Mouse (Mus musculus) forebrain, postnatal 0 days (tissue): ENCODE results near the gene Olfr1232. TPM values are rescaled to one million over a fixed set of nuclear protein-coding genes. Genes with fewer than 3 reads are reported as not detected.

Experiments
- ATAC-seq: fragments of 200-750 bp; cut with Nextera tagmentation; 2 replicates; pipeline ENCODE4 v1.8.0; 2017; ENCODE audit warnings: mild to moderate bottlenecking, moderate library complexity
- DNase-seq: peaks from one replicate; pipeline ENCODE4 v3.0.0-alpha.2; 2015
- H3K27ac ChIP-seq: fragments of 300-500 bp; sonication (generic); 2 replicates; pipeline ENCODE4 v1.5.1; 2014; ENCODE audit warnings: low read depth, mild to moderate bottlenecking, antibody characterized with exemption, low read length, moderate library complexity, mixed read lengths
- H3K27me3 ChIP-seq: fragments of 300-500 bp; sonication (generic); 2 replicates; pipeline ENCODE4 v1.6.1; 2014; ENCODE audit warnings: mild to moderate bottlenecking, low read length, mixed read lengths; ENCODE audit not compliant: insufficient read depth
- H3K36me3 ChIP-seq: fragments of 300-500 bp; sonication (generic); 2 replicates; pipeline ENCODE4 v1.6.1; 2014; ENCODE audit warnings: mild to moderate bottlenecking, moderate library complexity; ENCODE audit not compliant: insufficient read depth
- H3K4me1 ChIP-seq: fragments of 300-500 bp; sonication (generic); 2 replicates; pipeline ENCODE4 v1.6.1; 2014; ENCODE audit warnings: antibody characterized with exemption; ENCODE audit not compliant: insufficient read depth
- H3K4me2 ChIP-seq: fragments of 300-500 bp; sonication (generic); 2 replicates; pipeline ENCODE4 v1.6.1; 2014; ENCODE audit warnings: low read depth, mild to moderate bottlenecking, moderate library complexity
- H3K4me3 ChIP-seq: fragments of 300-500 bp; sonication (generic); 2 replicates; pipeline ENCODE4 v1.5.1; 2014; ENCODE audit warnings: low read depth, low read length, mixed read lengths
- H3K9ac ChIP-seq: fragments of 300-500 bp; sonication (generic); 2 replicates; pipeline ENCODE4 v1.6.1; 2014; ENCODE audit warnings: mild to moderate bottlenecking
- H3K9me3 ChIP-seq: fragments of 300-500 bp; sonication (generic); 2 replicates; pipeline ENCODE4 v1.6.1; 2016; ENCODE audit warnings: low read length
- CTCF ChIP-seq: sonication (generic); IDR thresholded peaks from 2 replicates; pipeline ENCODE4 v1.5.1; 2016; ENCODE audit warnings: antibody characterized with exemption, control low read depth, low read depth
- WGBS: fragments of 180-500 bp; shearing (Covaris S2); extraction: QIAGEN DNeasy Blood & Tissue Kit; methylation state at CpG from one replicate; pipeline ENCODE4 v1.1.7; 2014; 5-methylcytosine and 5-hydroxymethylcytosine counted together
- polyA plus RNA-seq: library from polyadenylated mRNA; unstranded; fragments of >200 nt; fragmentation: Nextera tagmentation; extraction: Ambion mirVana; gene quantifications from 2 replicates; pipeline ENCODE4 v1.2.1, GENCODE M21; 2015
- total RNA-seq: library from RNA; depleted of rRNA; stranded (reverse); fragments of >200 nt; gene quantifications from 2 replicates; pipeline ENCODE4 v1.2.3, GENCODE M21; 2014; rRNA removed

Olfr1232 gene
- total RNA-seq (not detected in 2 replicates), polyA plus RNA-seq (not detected in 2 replicates)

GRCm38 (mm10) chr2:89329575-89329974 is at the start of gene Olfr1232:
Olfr1232 (minus strand) TSS chr2:89329675.
- DNase-seq (no peak), ATAC-seq (no peak)
- H3K4me1 ChIP-seq: no peaks in the 10 kb centered on the region
- no peaks in the 10 kb centered on the region for H3K36me3 ChIP-seq
- no peak within 1 kb of the TSS for H3K4me2 ChIP-seq
- H3K4me3 ChIP-seq: no peak within 1 kb of the TSS
- H3K9me3 ChIP-seq: no peaks in the 10 kb centered on the region
- TF ChIP-seq CTCF: no peak
- no peak within 1 kb of the TSS for H3K9ac ChIP-seq
- H3K27ac ChIP-seq: no peak within 1 kb of the TSS
- H3K27me3 ChIP-seq: no peaks in the 10 kb centered on the region

- no peak within 1 kb of the TSS for H3K4me3 ChIP-seq
- no peaks in the 10 kb centered on the region for H3K4me1 ChIP-seq
- no peak within 1 kb of the TSS for H3K9ac ChIP-seq
- ATAC-seq (no peak), DNase-seq (no peak)
- no peak for TF ChIP-seq CTCF
- H3K27me3 ChIP-seq: no peaks in the 10 kb centered on the region
- H3K4me2 ChIP-seq: no peak within 1 kb of the TSS
- H3K9me3 ChIP-seq: no peaks in the 10 kb centered on the region
- 88% methylated on average over 4 of the region's 4 CpGs for WGBS
- no peaks in the 10 kb centered on the region for H3K36me3 ChIP-seq
- H3K27ac ChIP-seq: no peak within 1 kb of the TSS
Observed at GRCm38 (mm10) chr2:89364765-89365164, 35.3 kb upstream of the Olfr1232 start, which contains the start of gene Olfr1234. Olfr1234 (minus strand) TSS chr2:89364865.

GRCm38 (mm10) chr2:89342298-89342697 is 12.8 kb upstream of the Olfr1232 start, which contains the start of gene Olfr1233:
Olfr1233 (minus strand) TSS chr2:89342398.
- Histone ChIP-seq H3K4me2 (no peak within 1 kb of the TSS), H3K4me1 (no peaks in the 10 kb centered on the region), H3K27me3 (no peaks in the 10 kb centered on the region), H3K9ac (no peak within 1 kb of the TSS), H3K36me3 (no peaks in the 10 kb centered on the region), H3K4me3 (no peak within 1 kb of the TSS), H3K9me3 (no peaks in the 10 kb centered on the region), H3K27ac (no peak within 1 kb of the TSS)
- DNase-seq (no peak), ATAC-seq (no peak)
- no peak for TF ChIP-seq CTCF

GRCm38 (mm10) chr2:89306974-89307373 is 22.5 kb downstream of the Olfr1232 start, which contains the start of gene Olfr1231:
Olfr1231 (minus strand) TSS chr2:89307074.
- TF ChIP-seq CTCF: no peak
- Histone ChIP-seq H3K27ac (no peak within 1 kb of the TSS), H3K9ac (no peak within 1 kb of the TSS), H3K27me3 (no peaks in the 10 kb centered on the region), H3K9me3 (no peaks in the 10 kb centered on the region), H3K36me3 (no peaks in the 10 kb centered on the region), H3K4me2 (no peak within 1 kb of the TSS), H3K4me3 (no peak within 1 kb of the TSS), H3K4me1 (no peaks in the 10 kb centered on the region)
- 52% methylated on average over 2 of the region's 2 CpGs for WGBS
- ATAC-seq (no peak), DNase-seq (no peak)

GRCm38 (mm10) chr2:89297168-89297567 is 32.3 kb downstream of the Olfr1232 start, which contains the start of gene Olfr1230:
Olfr1230 (minus strand) TSS chr2:89297268.
- Histone ChIP-seq H3K4me3 (no peak within 1 kb of the TSS), H3K4me2 (no peak within 1 kb of the TSS), H3K36me3 (no peaks in the 10 kb centered on the region), H3K27ac (no peak within 1 kb of the TSS), H3K27me3 (no peaks in the 10 kb centered on the region), H3K4me1 (no peaks in the 10 kb centered on the region), H3K9ac (no peak within 1 kb of the TSS), H3K9me3 (no peaks in the 10 kb centered on the region)
- WGBS: 87% methylated on average over 1 of the region's 1 CpGs
- ATAC-seq: no peak
- no peak for TF ChIP-seq CTCF
- DNase-seq: no peak

- Histone ChIP-seq H3K4me3 (no peak within 1 kb of the TSS), H3K36me3 (no peaks in the 10 kb centered on the region), H3K27me3 (no peaks in the 10 kb centered on the region), H3K9me3 (no peaks in the 10 kb centered on the region), H3K9ac (no peak within 1 kb of the TSS), H3K27ac (no peak within 1 kb of the TSS), H3K4me1 (no peaks in the 10 kb centered on the region), H3K4me2 (no peak within 1 kb of the TSS)
- no peak for TF ChIP-seq CTCF
- DNase-seq (no peak), ATAC-seq (no peak)
- WGBS: 75% methylated on average over 2 of the region's 2 CpGs
Observed at GRCm38 (mm10) chr2:89287914-89288313, 41.6 kb downstream of the Olfr1232 start, which contains the start of gene Olfr1229. Olfr1229 (minus strand) TSS chr2:89288014.

Other genes starting within 250 kb of the Olfr1232 start
- gene Olfr1219, start 246.2 kb downstream of the Olfr1232 start, total RNA-seq: not detected in 2 replicates
- gene Olfr1219, start 246.2 kb downstream of the Olfr1232 start, polyA plus RNA-seq: not detected in 2 replicates
- not detected in 2 replicates for gene Olfr1220, start 222.8 kb downstream of the Olfr1232 start, total RNA-seq
- gene Olfr1220, start 222.8 kb downstream of the Olfr1232 start, polyA plus RNA-seq: not detected in 2 replicates
- gene Olfr1221, start 212.4 kb downstream of the Olfr1232 start, total RNA-seq: not detected in 2 replicates
- gene Olfr1221, start 212.4 kb downstream of the Olfr1232 start, polyA plus RNA-seq: not detected in 2 replicates
- gene Olfr1222, start 196.6 kb downstream of the Olfr1232 start, total RNA-seq: not detected in 2 replicates
- gene Olfr1222, start 196.6 kb downstream of the Olfr1232 start, polyA plus RNA-seq: not detected in 2 replicates
- not detected in 2 replicates for gene Olfr1223, start 178.1 kb downstream of the Olfr1232 start, total RNA-seq
- not detected in 2 replicates for gene Olfr1223, start 178.1 kb downstream of the Olfr1232 start, polyA plus RNA-seq
- gene Olfr1224-ps1, start 165.6 kb downstream of the Olfr1232 start, total RNA-seq: not detected in 2 replicates
- gene Olfr1224-ps1, start 165.6 kb downstream of the Olfr1232 start, polyA plus RNA-seq: not detected in 2 replicates
- gene Olfr1225, start 155.0 kb downstream of the Olfr1232 start, total RNA-seq: not detected in 2 replicates
- gene Olfr1225, start 155.0 kb downstream of the Olfr1232 start, polyA plus RNA-seq: not detected in 2 replicates
- gene Olfr1226, start 129.6 kb downstream of the Olfr1232 start, total RNA-seq: not detected in 2 replicates
- gene Olfr1226, start 129.6 kb downstream of the Olfr1232 start, polyA plus RNA-seq: not detected in 2 replicates
- not detected in 2 replicates for gene Olfr1228, start 75.6 kb downstream of the Olfr1232 start, total RNA-seq
- not detected in 2 replicates for gene Olfr1228, start 75.6 kb downstream of the Olfr1232 start, polyA plus RNA-seq
- gene Olfr1229, start 41.7 kb downstream of the Olfr1232 start, total RNA-seq: not detected in 2 replicates
- not detected in 2 replicates for gene Olfr1229, start 41.7 kb downstream of the Olfr1232 start, polyA plus RNA-seq
- not detected in 2 replicates for gene Olfr1230, start 32.4 kb downstream of the Olfr1232 start, total RNA-seq
- not detected in 2 replicates for gene Olfr1230, start 32.4 kb downstream of the Olfr1232 start, polyA plus RNA-seq
- gene Olfr1231, start 22.6 kb downstream of the Olfr1232 start, total RNA-seq: not detected in 2 replicates
- gene Olfr1231, start 22.6 kb downstream of the Olfr1232 start, polyA plus RNA-seq: not detected in 2 replicates
- not detected in 2 replicates for gene Olfr1233, start 12.7 kb upstream of the Olfr1232 start, total RNA-seq
- gene Olfr1233, start 12.7 kb upstream of the Olfr1232 start, polyA plus RNA-seq: not detected in 2 replicates
- not detected in 2 replicates for gene Olfr1234, start 35.2 kb upstream of the Olfr1232 start, total RNA-seq
- gene Olfr1234, start 35.2 kb upstream of the Olfr1232 start, polyA plus RNA-seq: not detected in 2 replicates
- gene Olfr1238, start 80.0 kb upstream of the Olfr1232 start, total RNA-seq: not detected in 2 replicates
- gene Olfr1238, start 80.0 kb upstream of the Olfr1232 start, polyA plus RNA-seq: not detected in 2 replicates
- not detected in 2 replicates for gene Olfr1239, start 90.7 kb upstream of the Olfr1232 start, total RNA-seq
- not detected in 2 replicates for gene Olfr1239, start 90.7 kb upstream of the Olfr1232 start, polyA plus RNA-seq
- gene Olfr1240, start 113.3 kb upstream of the Olfr1232 start, total RNA-seq: not detected in 2 replicates
- not detected in 2 replicates for gene Olfr1240, start 113.3 kb upstream of the Olfr1232 start, polyA plus RNA-seq
- gene Olfr1241, start 157.5 kb upstream of the Olfr1232 start, total RNA-seq: not detected in 2 replicates
- not detected in 2 replicates for gene Olfr1241, start 157.5 kb upstream of the Olfr1232 start, polyA plus RNA-seq
- not detected in 2 replicates for gene Olfr1242, start 168.7 kb upstream of the Olfr1232 start, total RNA-seq
- gene Olfr1242, start 168.7 kb upstream of the Olfr1232 start, polyA plus RNA-seq: not detected in 2 replicates
- gene Olfr1243, start 201.8 kb upstream of the Olfr1232 start, total RNA-seq: not detected in 2 replicates
- not detected in 2 replicates for gene Olfr1243, start 201.8 kb upstream of the Olfr1232 start, polyA plus RNA-seq
- gene Olfr1245, start 248.8 kb upstream of the Olfr1232 start, total RNA-seq: not detected in 2 replicates
- not detected in 2 replicates for gene Olfr1245, start 248.8 kb upstream of the Olfr1232 start, polyA plus RNA-seq